Mouse (Mus musculus): ENCODE measurements around the gene Tas2r144.

The Tas2r144 gene

GRCm38 (mm10) chr6:42264626-42265312, 49.6 kb downstream of the Tas2r144 start, which contains the start of gene Casp2:
Gene Casp2, plus strand, starts transcription at chr6:42264985.
- DNase-seq (ENCODE audit: low read depth, low spot score): peak; percentile 95

Measured in retina, adult 2 months (tissue).